Mouse (Mus musculus) liver, adult 2 months (tissue): ENCODE data around the gene Hgd. TPM values are rescaled to one million over a fixed set of nuclear protein-coding genes. Genes with fewer than 3 reads are reported as not detected.

Source experiments
- DNase-seq: peaks from one replicate; pipeline ENCODE4 v3.0.0-alpha.2; 2011; ENCODE audit warnings: low read depth, low spot score; ENCODE audit errors: extremely low read depth
- H3K27ac ChIP-seq: fragments of 200-500 bp; replicated peaks from 2 replicates; pipeline ENCODE4 v1.5.1; 2012; ENCODE audit warnings: low read depth, mild to moderate bottlenecking, control low read depth, inconsistent platforms, low read length; ENCODE audit not compliant: insufficient read depth
- H3K27me3 ChIP-seq: fragments of 200-500 bp; 2 replicates; pipeline ENCODE4 v1.6.1; 2012; ENCODE audit warnings: mild to moderate bottlenecking, moderate library complexity, low read length, inconsistent platforms; ENCODE audit not compliant: control insufficient read depth, insufficient read depth
- H3K36me3 ChIP-seq: fragments of 200-500 bp; 2 replicates; pipeline ENCODE4 v1.6.1; 2012; ENCODE audit warnings: low read length, inconsistent platforms; ENCODE audit not compliant: control insufficient read depth, insufficient read depth
- H3K4me1 ChIP-seq: fragments of 200-500 bp; 2 replicates; pipeline ENCODE4 v1.6.1; 2011; ENCODE audit warnings: low read length; ENCODE audit not compliant: control insufficient read depth, insufficient read depth
- H3K4me3 ChIP-seq: fragments of 200-500 bp; 2 replicates; pipeline ENCODE4 v1.5.1; 2011; ENCODE audit warnings: low read depth, mild to moderate bottlenecking, control low read depth, low read length, moderate library complexity; ENCODE audit not compliant: insufficient read depth
- H3K79me2 ChIP-seq: fragments of 200-500 bp; 2 replicates; pipeline ENCODE4 v1.6.1; 2012; ENCODE audit warnings: inconsistent platforms, mild to moderate bottlenecking, low read length, moderate library complexity; ENCODE audit not compliant: control insufficient read depth, insufficient read depth
- H3K9ac ChIP-seq: fragments of 200-500 bp; 2 replicates; pipeline ENCODE4 v1.6.1; 2012; ENCODE audit warnings: low read depth, mild to moderate bottlenecking, control low read depth, inconsistent platforms, low read length
- CTCF ChIP-seq: fragments of 200-500 bp; IDR thresholded peaks from 2 replicates; pipeline ENCODE4 v1.5.1; 2011; ENCODE audit warnings: low read depth, low read length, control low read depth
- POLR2A ChIP-seq: fragments of 200-500 bp; IDR thresholded peaks from 2 replicates; pipeline ENCODE4 v1.6.1; 2011; ENCODE audit warnings: low read length, control low read depth; ENCODE audit not compliant: insufficient read depth; ENCODE audit errors: extremely low read depth
- WGBS: fragments of 180-500 bp; shearing (Covaris S2); methylation state at CpG from one replicate; pipeline ENCODE4 v1.1.7; 2018; 5-methylcytosine and 5-hydroxymethylcytosine counted together
- polyA plus RNA-seq: library from polyadenylated mRNA; depleted of rRNA; stranded (reverse); fragments of >200 nt; gene quantifications from 2 replicates; pipeline ENCODE4 v1.2.3, GENCODE M21; 2012
- total RNA-seq: library from RNA; depleted of rRNA; stranded (reverse); fragments of >200 nt; gene quantifications from 2 replicates; pipeline ENCODE4 v1.2.3, GENCODE M21; 2014

The Hgd gene
- total and polyA plus RNA-seq, 2 experiments, result 457 to 871 TPM

- 43% methylated on average over 5 of the region's 5 CpGs for WGBS
- H3K4me1 ChIP-seq, result peaks cover 9% of the 10 kb centered on the region
- no peak overlapping the region for H3K9ac ChIP-seq
- no peaks in the 10 kb centered on the region for H3K27me3 ChIP-seq
- H3K79me2 ChIP-seq, result peaks cover 19% of the 10 kb centered on the region; the same call in 1 of the 2 replicates
- H3K27ac ChIP-seq, result no peak overlapping the region
- peak; percentile 43 for DNase-seq
- H3K36me3 ChIP-seq, result peaks cover 15% of the 10 kb centered on the region
- H3K4me3 ChIP-seq, result no peak overlapping the region
- TF ChIP-seq CTCF (no peak), POLR2A (no peak)
Observed at GRCm38 (mm10) chr16:37651467-37651866, 71.5 kb downstream of the Hgd start.

GRCm38 (mm10) chr16:37652654-37653053, 72.7 kb downstream of the Hgd start:
- Histone ChIP-seq H3K79me2 (peaks cover 19% of the 10 kb centered on the region; the same call in 1 of the 2 replicates), H3K27ac (peak overlapping the region; percentile 25), H3K36me3 (peaks cover 9% of the 10 kb centered on the region; the same call in 1 of the 2 replicates), H3K27me3 (no peaks in the 10 kb centered on the region), H3K4me3 (no peak overlapping the region), H3K9ac (no peak overlapping the region), H3K4me1 (peaks cover 9% of the 10 kb centered on the region)
- 32% methylated on average over 5 of the region's 5 CpGs for WGBS
- TF ChIP-seq POLR2A (no peak), CTCF (no peak)
- peak; percentile 66 for DNase-seq

- no peak for DNase-seq
- peak overlapping the region; percentile 25; the same call in 1 of the 2 replicates for H3K27ac ChIP-seq
- H3K4me1 ChIP-seq, result peaks cover 9% of the 10 kb centered on the region
- H3K9ac ChIP-seq, result no peak overlapping the region
- H3K4me3 ChIP-seq, result peak overlapping the region; percentile 98; the same call in 1 of the 2 replicates
- peaks cover 6% of the 10 kb centered on the region; the same call in 1 of the 2 replicates for H3K36me3 ChIP-seq
- H3K27me3 ChIP-seq, result no peaks in the 10 kb centered on the region
- TF ChIP-seq POLR2A, result no peak
- no peak for TF ChIP-seq CTCF
- peaks cover 19% of the 10 kb centered on the region; the same call in 1 of the 2 replicates for H3K79me2 ChIP-seq
- 41% methylated on average over 1 of the region's 1 CpGs for WGBS
Observed at GRCm38 (mm10) chr16:37653058-37653457, 73.1 kb downstream of the Hgd start.

DNA sequence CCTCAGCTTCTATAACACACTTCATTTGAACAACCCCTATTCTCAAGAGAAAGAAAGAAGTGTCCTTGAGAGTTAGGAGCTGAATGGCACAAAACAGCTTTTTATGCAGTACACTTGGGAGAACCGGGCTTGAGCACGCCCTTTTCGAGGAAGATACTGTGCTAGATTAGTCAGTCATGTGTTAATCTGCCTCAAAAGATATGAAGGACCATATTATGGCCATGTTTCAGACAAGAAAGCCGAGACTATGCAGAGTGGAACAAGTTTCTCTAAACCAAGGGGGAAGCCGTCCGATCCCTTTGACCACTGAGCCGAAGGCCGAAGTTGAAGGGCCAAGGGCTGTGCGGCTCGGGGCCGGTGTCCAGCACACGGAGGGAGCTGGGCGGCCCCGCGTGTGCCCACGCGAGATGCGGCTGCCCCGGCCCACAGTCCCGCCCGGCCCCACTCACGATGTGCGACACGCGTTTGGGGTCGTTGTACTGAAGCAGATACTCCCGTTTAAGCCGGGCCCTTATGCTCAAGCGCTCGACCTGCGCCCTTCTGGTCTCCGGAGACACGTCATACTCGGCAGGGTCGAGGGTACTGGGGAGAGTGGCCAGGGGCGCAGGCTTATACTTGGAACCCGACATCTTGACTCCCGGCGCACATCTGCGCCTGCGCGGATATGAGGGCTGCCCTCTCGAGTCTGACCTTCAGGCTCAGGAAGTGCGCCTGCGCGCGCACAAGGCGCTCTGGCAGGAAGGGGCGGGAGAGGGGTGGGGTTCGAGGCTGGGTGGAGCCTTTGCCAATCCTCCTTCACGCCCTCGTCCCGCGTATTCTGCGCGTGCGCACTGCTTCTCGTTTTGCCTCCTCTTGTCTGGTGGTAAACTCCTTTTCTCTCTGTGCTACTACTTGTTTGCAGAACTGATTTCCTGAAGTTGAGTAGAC, 74.0 kb downstream of the Hgd start, which contains the start of gene Ndufb4:
Gene Ndufb4 (minus strand): TSS at position 723 of the 927 bp plus-strand sequence.
- H3K79me2 ChIP-seq, result peaks cover 19% of the 10 kb centered on the region; the same call in 1 of the 2 replicates
- H3K9ac ChIP-seq, result peak within 1 kb of the TSS; percentile 95
- WGBS, result under 1% methylated on average over 58 of the region's 58 CpGs

DNA sequence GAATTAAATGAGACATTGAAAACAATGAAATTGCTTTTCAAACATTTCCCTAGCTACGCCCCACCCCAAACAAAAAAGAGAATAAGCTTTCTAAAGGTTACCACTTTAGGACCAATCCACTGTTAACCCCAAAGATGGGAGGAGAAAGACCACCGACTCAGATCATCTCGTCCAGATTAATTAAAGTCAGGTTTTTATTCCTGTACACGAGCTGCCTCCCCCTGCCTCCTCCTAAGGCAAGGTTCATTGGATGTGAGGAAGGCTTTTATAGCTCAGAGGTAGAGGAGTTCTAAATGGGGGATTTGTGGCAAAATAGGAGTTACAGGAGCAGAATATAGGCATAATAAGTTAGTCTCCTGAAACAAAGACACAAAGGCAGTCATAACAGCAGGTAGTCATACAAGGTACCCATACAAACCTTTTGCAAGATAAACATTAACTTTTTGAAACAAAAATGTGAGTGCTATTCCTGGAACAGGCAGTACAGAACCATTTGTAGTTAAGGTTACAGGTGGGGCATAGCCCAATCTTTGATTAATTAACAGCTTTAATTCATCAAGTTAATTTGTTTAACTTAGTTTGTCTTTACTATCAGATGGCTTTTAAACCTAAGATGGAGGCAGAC, 75.0 kb downstream of the Hgd start:
- no peak for DNase-seq
- no peak for TF ChIP-seq CTCF
- TF ChIP-seq POLR2A, result no peak
- Histone ChIP-seq H3K27ac (peak overlapping the region; percentile 51), H3K36me3 (no peaks in the 10 kb centered on the region), H3K27me3 (no peaks in the 10 kb centered on the region), H3K4me3 (no peak overlapping the region), H3K4me1 (peaks cover 9% of the 10 kb centered on the region), H3K9ac (no peak overlapping the region), H3K79me2 (peaks cover 19% of the 10 kb centered on the region; the same call in 1 of the 2 replicates)
- WGBS, result 57% methylated on average over 4 of the region's 4 CpGs

More for the DNA sequence above, 74.0 kb downstream of the Hgd start, which contains the start of gene Ndufb4:
- Histone ChIP-seq H3K27me3 (no peaks in the 10 kb centered on the region), H3K4me3 (peak within 1 kb of the TSS; percentile 98), H3K36me3 (no peaks in the 10 kb centered on the region), H3K27ac (peak within 1 kb of the TSS; percentile 92), H3K4me1 (peaks cover 9% of the 10 kb centered on the region)
- TF ChIP-seq CTCF, result no peak
- TF ChIP-seq POLR2A, result 0 out of 2 replicates have a peak, but pooled peaks have one; percentile 44
- peak; percentile 92 for DNase-seq
